Mouse (Mus musculus) bone marrow, adult 2 months (tissue): ENCODE results near the gene Ackr4. TPM values are rescaled to one million over a fixed set of nuclear protein-coding genes. Genes with fewer than 3 reads are reported as not detected.

ENCODE experiments used
- H3K27ac ChIP-seq: fragments of 200-500 bp; 2 replicates; pipeline ENCODE4 v1.5.1; 2012; ENCODE audit warnings: low read depth, mild to moderate bottlenecking, control low read depth, inconsistent platforms, low read length; ENCODE audit not compliant: control insufficient read depth, poor library complexity, insufficient read depth
- H3K4me1 ChIP-seq: fragments of 200-500 bp; 2 replicates; pipeline ENCODE4 v1.6.1; 2011; ENCODE audit warnings: low read length; ENCODE audit not compliant: control insufficient read depth, insufficient read depth
- H3K4me3 ChIP-seq: fragments of 200-500 bp; replicated peaks from 2 replicates; pipeline ENCODE3; 2011; ENCODE audit warnings: mild to moderate bottlenecking, low read depth, low read length, control low read depth; ENCODE audit not compliant: control insufficient read depth
- CTCF ChIP-seq: fragments of 200-500 bp; IDR thresholded peaks from 2 replicates; pipeline ENCODE4 v1.5.1; 2011; ENCODE audit warnings: low read length, control low read depth; ENCODE audit not compliant: control insufficient read depth, insufficient read depth
- POLR2A ChIP-seq: fragments of 200-500 bp; IDR thresholded peaks from 2 replicates; pipeline ENCODE4 v1.6.1; 2011; ENCODE audit warnings: low read depth, mild to moderate bottlenecking, control low read depth, low read length, borderline replicate concordance; ENCODE audit not compliant: control insufficient read depth
- WGBS: fragments of 180-500 bp; shearing (Covaris S2); methylation state at CpG from one replicate; pipeline ENCODE4 v1.1.7; 2018; 5-methylcytosine and 5-hydroxymethylcytosine counted together
- polyA plus RNA-seq: library from polyadenylated mRNA; stranded (reverse); fragments of >200 nt; gene quantifications from 2 replicates; pipeline ENCODE4 v1.2.4, GENCODE M21; 2011; ENCODE audit warnings: low replicate concordance; ENCODE audit not compliant: missing spikeins, insufficient read depth, insufficient read length

Ackr4 gene
- polyA plus RNA-seq = 2.6 and 6.1 TPM in 2 replicates

DNA sequence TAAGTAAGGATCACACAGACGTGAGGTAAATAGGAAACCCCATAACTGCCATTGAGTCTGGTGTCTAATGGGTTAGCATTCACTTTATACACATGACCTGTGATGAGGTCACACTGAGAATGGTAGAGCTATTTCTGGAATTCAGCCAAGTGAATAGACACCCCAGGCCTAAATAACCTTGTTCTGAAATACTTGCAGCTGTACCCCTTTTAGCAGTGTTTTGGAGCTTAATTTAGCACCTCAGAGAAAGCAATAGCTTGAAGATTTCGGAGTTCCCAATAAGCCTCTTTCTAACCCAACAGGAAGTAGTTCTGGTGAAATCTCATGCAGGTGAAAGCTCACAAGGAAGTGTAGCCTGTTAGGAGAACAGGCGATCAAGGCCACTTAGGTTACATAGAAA, at the start of gene Ackr4:
Gene Ackr4, minus strand, starts transcription at position 101 of the 400 bp plus-strand sequence.
- no peak for TF ChIP-seq CTCF
- 64% methylated on average over 3 of the region's 3 CpGs for WGBS
- H3K4me1 ChIP-seq = no peaks in the 10 kb centered on the region
- no peak within 1 kb of the TSS for H3K27ac ChIP-seq
- H3K4me3 ChIP-seq = no peak within 1 kb of the TSS

- Histone ChIP-seq H3K4me3 (no peak overlapping the region), H3K4me1 (no peaks in the 10 kb centered on the region), H3K27ac (no peak overlapping the region)
- WGBS = 89% methylated on average over 6 of the region's 6 CpGs
- TF ChIP-seq CTCF (no peak), POLR2A (no peak)
These were observed 45.6 kb upstream of the Ackr4 start for GRCm38 (mm10) chr9:104172342-104172741.

GRCm38 (mm10) chr9:104171651-104172050, 44.9 kb upstream of the Ackr4 start:
- H3K4me1 ChIP-seq = no peaks in the 10 kb centered on the region
- H3K4me3 ChIP-seq = no peak overlapping the region
- TF ChIP-seq POLR2A = no peak
- TF ChIP-seq CTCF = no peak
- 92% methylated on average over 6 of the region's 6 CpGs for WGBS
- no peak overlapping the region for H3K27ac ChIP-seq

GRCm38 (mm10) chr9:104169986-104170385, 43.3 kb upstream of the Ackr4 start:
- Histone ChIP-seq H3K4me1 (no peaks in the 10 kb centered on the region), H3K27ac (no peak overlapping the region), H3K4me3 (no peak overlapping the region)
- TF ChIP-seq CTCF = no peak
- WGBS = 92% methylated on average over 10 of the region's 10 CpGs

- H3K4me1 ChIP-seq = no peaks in the 10 kb centered on the region
- no peak overlapping the region for H3K4me3 ChIP-seq
- TF ChIP-seq CTCF (no peak), POLR2A (no peak)
- H3K27ac ChIP-seq = no peak overlapping the region
- 89% methylated on average over 5 of the region's 5 CpGs for WGBS
These were observed 39.2 kb upstream of the Ackr4 start for GRCm38 (mm10) chr9:104165926-104166325.

- Histone ChIP-seq H3K4me1 (no peaks in the 10 kb centered on the region), H3K4me3 (no peak overlapping the region), H3K27ac (no peak overlapping the region)
- TF ChIP-seq CTCF (no peak), POLR2A (no peak)
- 91% methylated on average over 5 of the region's 5 CpGs for WGBS
These were observed 37.5 kb upstream of the Ackr4 start for GRCm38 (mm10) chr9:104164194-104164593.

DNA sequence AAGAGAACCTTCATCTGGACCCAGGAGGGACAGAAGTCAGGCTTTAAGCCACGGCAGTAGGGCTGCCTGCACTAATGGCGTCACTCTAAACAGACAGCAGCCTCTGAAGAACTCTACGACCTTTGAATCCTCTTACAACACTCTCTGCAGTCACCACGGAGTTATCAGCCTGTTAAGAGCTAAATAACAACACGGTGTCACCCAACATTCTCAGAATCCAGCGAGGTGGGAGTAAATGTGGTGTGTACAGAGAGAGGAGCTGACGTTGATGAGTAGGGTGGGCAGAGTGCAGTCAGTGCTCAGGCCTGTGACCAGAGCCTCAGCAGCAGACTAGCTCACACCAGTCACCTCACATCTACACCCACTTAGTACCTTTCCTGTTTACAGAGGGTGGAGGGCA, 34.4 kb upstream of the Ackr4 start:
- 78% methylated on average over 7 of the region's 7 CpGs for WGBS
- H3K4me3 ChIP-seq = no peak overlapping the region
- TF ChIP-seq POLR2A (no peak), CTCF (no peak)
- H3K27ac ChIP-seq = no peak overlapping the region
- no peaks in the 10 kb centered on the region for H3K4me1 ChIP-seq

DNA sequence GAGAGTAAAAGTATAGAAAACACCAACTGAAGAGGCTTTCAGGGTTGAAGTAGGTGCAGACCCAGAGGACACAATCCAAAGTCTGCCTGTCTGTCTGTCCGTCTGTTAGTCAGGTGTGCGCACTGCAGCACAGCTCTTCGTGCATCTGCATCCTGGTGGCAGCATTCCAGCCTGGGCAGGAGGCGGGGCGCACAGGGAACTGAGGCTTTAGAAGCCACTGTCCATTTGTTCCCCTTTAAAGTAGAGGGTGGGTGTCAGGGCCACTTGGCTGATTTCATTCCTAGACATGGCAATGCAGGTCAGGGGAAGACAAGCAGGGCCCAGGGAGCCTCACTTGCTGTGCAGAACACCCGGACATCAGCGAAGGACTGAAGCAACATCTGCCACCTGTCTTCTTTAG, 30.6 kb upstream of the Ackr4 start:
- Histone ChIP-seq H3K4me1 (no peaks in the 10 kb centered on the region), H3K4me3 (no peak overlapping the region), H3K27ac (no peak overlapping the region)
- no peak for TF ChIP-seq CTCF
- 92% methylated on average over 7 of the region's 7 CpGs for WGBS

GRCm38 (mm10) chr9:104156506-104156905, 29.8 kb upstream of the Ackr4 start:
- 95% methylated on average over 8 of the region's 8 CpGs for WGBS
- TF ChIP-seq POLR2A = no peak
- TF ChIP-seq CTCF = no peak
- no peak overlapping the region for H3K27ac ChIP-seq

More at GRCm38 (mm10) chr9:104156506-104156905, 29.8 kb upstream of the Ackr4 start:
- no peak overlapping the region for H3K4me3 ChIP-seq
- no peaks in the 10 kb centered on the region for H3K4me1 ChIP-seq
